Mouse (Mus musculus) urinary bladder, postnatal 10 days (tissue): ENCODE data around the gene Hist1h3f.
"Not testable (repeated sequence)": the region's sequence is repeated elsewhere in the genome, so short reads cannot be mapped to it uniquely, and the experiment has no call there.

Experiments
- DNase-seq: peaks from one replicate; pipeline ENCODE4 v3.0.0; 2022; ENCODE audit warnings: low spot score

Gene Hist1h3f

GRCm38 (mm10) chr13:23518295-23518603, 25.6 kb upstream of the Hist1h3f start:
- no peak for DNase-seq

- no peak for DNase-seq
Observed at GRCm38 (mm10) chr13:23518885-23519284, 25.0 kb upstream of the Hist1h3f start.

DNA sequence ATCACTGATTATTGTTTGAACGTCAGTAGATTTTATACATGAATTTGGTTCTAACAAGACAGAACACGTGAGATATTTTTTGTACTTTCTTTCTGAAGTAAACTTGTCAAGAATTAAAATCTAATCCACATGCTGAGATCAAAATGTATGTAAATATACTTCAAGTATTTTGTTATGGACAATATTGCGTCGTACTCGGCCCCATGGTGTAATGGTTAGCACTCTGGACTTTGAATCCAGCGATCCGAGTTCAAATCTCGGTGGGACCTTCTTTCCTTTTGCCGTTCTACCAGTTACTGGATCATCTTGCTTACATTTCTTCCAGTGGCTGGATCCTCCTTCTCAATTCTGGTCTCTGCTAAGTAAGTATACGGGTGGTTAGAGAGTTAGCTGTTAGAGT, 24.4 kb upstream of the Hist1h3f start:
- DNase-seq: no peak

DNA sequence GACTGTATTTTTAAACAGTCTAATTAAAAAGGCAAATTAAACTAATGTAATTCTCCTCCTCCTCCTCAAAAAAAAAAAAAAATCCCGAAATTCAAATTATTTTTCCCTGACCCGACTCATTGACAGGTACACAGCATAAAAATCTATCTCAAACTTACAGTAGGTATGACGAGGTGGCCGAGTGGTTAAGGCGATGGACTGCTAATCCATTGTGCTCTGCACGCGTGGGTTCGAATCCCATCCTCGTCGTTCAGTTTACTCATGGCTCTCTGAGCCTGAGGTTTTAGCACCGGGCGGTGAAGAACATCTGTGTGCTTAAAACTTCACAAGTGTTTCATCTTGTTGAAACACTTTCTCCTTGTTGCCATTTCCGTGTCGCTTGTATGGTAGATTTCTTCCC, 22.1 kb upstream of the Hist1h3f start:
- no peak for DNase-seq

DNA sequence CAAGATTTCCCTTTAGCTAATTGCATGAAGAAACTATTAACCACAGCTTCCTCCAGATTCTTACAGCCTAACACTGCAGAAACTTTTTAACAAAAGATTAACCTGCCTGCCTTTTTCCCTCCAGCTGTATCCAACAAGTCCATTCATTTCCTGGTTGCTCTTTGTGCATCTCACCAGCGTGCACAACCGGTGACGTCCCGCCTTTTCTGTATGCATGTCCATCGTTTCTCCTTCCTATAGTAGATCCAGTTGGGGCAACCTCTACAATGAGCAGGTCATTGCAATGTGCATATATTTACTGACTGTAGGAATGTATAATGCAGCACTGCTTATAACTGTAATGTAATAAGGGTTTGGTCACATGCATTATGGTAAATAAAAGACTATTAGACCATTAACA, 19.9 kb upstream of the Hist1h3f start:
- DNase-seq: no peak

DNA sequence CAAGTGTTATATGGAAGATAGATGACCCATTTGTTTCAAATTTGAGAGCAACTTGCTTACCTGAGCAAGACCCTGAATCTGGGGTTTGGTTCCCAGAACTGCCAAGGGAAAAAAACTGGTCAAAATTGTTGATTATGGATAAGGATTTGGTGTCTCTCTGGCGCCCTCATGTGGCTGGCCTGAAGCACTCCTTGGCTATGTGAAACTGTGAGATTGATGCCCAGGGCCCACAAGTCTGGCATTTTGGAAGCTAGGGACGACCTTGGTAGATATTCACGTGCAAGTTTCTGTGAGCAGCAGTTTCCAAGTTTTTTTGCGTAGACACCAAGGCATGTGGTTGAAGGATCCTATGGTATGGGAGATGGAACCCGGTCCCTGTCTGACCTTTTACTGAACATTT, 19.2 kb upstream of the Hist1h3f start:
- no peak for DNase-seq

DNA sequence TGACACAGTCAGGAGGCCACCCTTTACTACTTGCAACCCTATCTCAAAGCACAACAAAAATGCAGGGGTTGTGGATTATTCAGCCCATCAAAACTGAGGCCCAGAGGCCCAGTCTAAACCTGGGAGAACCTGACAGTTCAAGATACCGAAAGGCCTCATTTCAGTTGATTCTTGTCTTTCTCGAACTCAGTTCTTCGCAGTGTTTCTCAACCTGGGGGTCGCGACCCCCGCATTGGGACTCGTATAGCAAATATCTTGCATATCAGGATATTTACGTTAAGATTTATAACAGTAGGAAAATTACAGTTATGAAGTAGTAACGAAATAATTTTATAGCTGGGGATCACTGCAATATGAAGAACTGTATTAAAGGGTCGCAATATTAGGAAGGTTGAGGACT, 18.0 kb upstream of the Hist1h3f start:
- no peak for DNase-seq

- DNase-seq: peak; percentile 70
Observed at GRCm38 (mm10) chr13:23526312-23526711, 17.5 kb upstream of the Hist1h3f start.

DNA sequence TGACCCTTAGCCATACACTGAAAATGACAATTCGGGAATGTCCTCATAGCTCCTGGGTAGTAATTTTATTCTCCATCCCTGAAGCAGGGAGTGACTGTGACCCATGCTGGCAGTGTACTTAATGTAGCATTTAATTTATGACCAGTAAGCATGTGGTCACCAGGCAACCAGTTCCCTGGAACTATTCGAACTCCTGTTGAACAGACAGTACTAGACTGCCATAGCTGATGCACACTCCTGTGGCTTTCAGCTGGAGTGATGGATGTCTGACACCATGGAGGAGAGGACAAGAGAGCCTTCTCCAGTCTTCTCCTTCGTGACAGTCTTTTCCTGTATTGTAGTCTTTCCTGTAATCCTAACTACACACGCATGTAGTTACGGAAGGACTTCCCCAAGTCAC, 14.8 kb upstream of the Hist1h3f start:
- DNase-seq: no peak

GRCm38 (mm10) chr13:23529480-23530165, 14.2 kb upstream of the Hist1h3f start:
- DNase-seq: no peak

DNA sequence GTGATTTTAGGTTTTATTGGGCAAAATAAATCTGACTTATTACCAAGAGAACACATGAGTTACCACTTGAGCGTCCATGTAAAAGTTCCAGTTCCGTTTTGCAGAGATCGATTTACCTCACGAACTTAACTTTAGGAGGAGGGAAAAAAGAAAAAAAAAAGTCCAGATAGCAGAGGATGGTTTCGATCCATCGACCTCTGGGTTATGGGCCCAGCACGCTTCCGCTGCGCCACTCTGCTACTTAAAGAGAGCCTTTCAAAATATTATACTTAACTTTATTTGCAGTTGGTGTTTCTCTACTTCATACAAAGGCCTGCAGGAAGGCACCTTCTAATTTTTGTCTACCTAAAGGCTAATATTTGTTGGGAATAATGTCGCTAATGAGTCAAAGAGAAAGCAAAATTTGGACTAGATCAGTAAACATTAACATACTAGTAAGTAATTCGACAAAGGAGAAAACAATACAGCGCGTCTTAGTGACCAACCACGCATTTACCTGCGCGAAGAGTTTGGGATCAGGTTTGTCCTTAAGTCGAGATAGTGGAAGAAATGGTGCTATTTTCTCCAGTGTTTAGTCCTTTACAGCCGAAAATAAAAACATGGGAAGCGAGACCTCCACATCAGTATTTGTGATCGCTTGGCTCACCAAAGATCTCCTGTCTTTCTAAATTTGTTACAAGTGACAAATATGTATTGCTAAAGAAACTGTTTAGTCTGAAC, 13.5 kb upstream of the Hist1h3f start:
- DNase-seq: no peak

GRCm38 (mm10) chr13:23530901-23531875, 12.7 kb upstream of the Hist1h3f start, which contains the start of gene Hist1h4h:
Gene Hist1h4h, plus strand, starts transcription at chr13:23531050.
- DNase-seq: peak; percentile 77

DNA sequence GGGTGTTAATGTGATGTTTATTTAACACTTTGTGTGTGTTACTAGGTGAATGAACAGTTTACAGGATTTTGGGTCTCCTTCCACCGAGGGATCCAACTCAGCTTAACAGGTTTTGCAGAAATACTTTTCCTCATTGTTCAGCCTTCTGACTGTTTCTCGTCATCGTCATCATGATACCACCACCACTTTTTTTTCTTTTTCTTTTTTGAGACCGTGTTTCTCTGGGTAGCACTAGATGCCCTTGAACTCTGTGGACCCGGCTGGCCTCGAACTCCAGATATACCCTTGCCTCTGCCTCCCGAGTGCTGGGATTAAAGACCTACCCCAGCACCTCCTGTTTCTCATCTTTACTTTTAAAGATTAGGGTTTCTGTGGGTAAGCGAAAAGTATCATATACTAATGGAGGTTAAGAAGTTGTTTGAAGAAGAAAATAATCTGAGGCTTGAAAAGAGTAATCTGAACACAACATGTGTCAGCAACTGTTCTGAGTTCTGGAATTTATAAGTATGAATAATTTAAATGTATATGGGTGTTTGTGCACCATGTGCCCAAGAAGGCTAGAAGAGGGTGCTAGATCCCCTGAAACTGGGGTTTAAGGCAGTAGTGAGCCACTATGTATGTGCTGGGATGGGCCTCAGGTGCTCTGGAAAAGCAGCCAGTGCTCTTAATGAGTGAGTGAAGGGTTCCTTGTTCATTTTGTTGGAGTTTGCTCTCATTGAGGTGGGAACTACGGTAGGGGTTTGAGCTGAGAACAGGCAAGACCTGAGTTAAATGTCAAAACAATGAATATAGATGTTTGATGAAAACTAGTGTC, 11.4 kb upstream of the Hist1h3f start:
- DNase-seq: no peak

- DNase-seq: not testable (repeated sequence)
Observed at GRCm38 (mm10) chr13:23533560-23534367, 10.1 kb upstream of the Hist1h3f start, which contains the start of gene Hist1h2af. Gene Hist1h2af, plus strand, starts transcription at chr13:23533906.

GRCm38 (mm10) chr13:23534368-23535131, 9.3 kb upstream of the Hist1h3f start:
- DNase-seq: no peak

DNA sequence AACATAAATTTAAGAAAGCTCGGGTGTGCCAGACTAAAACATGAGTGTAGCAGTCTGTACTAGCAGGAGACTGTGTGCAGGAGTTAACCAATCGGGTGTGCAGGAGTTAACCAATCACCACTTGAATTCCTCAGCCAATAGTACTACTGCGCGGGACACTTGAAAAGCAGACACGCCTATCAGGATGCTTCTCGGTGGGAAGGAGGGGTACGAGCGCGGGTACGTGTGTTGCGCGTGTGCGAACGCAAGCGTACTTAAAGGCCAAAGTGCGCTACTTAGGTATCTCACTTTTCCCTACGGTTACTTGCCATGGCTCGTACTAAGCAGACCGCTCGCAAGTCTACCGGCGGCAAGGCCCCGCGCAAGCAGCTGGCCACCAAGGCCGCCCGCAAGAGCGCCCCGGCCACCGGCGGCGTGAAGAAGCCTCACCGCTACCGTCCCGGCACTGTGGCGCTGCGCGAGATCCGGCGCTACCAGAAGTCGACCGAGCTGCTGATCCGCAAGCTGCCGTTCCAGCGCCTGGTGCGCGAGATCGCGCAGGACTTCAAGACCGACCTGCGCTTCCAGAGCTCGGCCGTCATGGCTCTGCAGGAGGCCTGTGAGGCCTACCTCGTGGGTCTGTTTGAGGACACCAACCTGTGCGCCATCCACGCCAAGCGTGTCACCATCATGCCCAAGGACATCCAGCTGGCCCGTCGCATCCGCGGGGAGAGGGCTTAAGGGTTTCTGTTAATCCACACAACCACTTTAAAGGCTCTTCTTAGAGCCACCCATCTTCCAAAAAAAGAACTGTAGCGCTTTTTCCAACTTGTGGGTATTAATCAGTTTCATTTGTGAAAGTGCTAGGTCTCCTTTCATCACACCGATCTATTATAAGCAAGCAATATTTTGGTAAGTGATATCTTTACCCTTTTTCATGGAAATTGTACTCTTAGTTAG, 8.4 kb upstream of the Hist1h3f start, which contains the start of gene Hist1h3g:
Hist1h3g (plus strand) TSS at position 286 of the 939 bp plus-strand sequence.
- DNase-seq: not testable (repeated sequence)

DNA sequence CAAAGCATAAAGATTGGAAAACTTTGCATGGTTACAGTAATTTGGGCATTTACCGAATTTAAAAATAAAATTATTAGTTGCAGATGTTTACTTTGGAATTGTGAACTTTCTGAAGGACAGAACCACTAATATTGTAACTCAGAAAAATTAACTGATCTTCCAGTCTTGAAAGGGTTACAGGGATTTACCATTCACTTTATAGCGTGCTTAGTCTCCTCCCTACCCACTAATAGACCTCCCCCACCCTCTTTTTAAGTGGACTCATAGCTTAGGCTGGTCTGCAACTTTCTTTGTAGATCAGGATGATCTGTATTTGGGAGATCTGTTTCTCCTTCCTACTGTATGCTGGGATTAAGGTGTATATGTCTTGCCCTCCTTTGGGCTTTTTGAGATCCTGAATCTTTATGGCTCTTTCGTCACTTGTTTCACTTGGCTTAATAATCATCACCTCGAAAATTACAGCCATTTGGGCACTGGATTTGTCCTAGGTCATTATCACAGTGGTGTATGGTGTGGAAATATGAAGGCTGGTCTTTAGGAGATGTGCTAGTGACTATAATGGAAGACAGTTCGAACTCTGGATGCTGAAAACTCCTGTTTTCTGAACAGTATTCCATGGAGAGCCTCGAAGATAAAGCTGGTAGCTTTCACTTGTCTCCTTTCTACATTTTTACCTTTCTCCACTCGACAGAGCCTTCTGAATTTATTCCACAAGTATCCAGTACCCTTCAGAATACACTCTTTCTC, 7.6 kb upstream of the Hist1h3f start:
- no peak for DNase-seq
